Mouse (Mus musculus): ENCODE data around the gene Rab11fip5. TPM values are rescaled to one million over a fixed set of nuclear protein-coding genes. Genes with fewer than 3 reads are reported as not detected.

Gene Rab11fip5
- total RNA-seq, 2 experiments from 2014 or later: 53.9 to 54.0 TPM

DNA sequence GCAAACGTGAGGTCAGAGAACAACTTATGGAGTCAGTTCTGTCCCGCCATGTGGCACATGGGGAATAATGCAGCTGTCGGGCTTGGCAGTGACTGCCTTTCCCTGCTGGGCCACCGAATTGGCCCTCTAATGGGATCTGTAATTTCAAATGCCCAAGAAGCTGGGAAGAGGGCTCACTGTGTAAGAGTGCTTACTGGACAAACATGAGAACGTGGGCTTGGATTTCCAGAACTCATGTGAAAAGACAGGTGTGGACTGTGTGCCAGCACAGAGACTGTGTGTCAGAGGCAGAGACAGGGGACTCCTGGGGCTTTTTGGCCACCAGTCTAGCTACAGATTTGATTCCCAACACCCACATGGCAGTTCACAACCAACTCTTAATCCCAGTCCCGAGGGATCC, 19.7 kb downstream of the Rab11fip5 start:
- intact Hi-C loops (cut with DNase I): no loop called here
- DNase-seq: no peak

DNA sequence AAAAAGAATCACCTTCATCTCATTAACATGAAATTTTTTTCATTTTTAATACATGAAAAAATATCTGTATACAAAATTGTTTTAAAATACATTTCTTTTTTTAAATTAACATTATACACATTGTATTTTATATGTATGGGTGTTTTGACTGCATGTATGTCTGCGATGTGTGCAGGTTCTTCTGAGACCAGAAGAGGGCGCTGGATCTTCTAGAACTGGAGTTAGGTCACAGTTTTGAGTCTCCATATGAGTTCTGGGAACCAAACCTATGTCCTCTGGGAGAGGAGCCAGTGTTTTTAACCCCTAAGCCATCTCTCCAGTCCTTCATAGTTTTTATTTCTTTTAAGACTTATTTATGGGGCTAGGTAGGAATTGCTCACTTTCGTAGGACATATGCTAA, 20.7 kb downstream of the Rab11fip5 start:
- no peak for DNase-seq
- intact Hi-C loops (cut with DNase I): no loop called here

DNA sequence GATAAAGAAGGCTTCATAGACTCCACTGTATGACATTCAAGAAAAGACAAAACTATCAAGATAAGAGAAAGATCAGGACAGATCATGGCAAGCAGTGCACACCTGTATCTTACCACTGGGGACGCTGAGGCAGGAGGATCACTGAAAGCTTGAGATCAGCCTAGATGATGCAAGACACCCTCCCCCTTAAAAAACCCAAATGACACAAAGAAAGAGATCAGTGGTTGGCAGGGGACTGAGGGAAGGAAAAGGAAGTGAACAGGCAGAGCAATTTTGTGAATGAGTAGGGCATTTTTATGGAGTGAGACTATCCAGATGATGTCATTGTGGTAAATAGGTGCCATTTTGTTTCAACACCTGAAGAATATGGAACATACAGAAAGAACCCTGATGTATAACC, 24.3 kb downstream of the Rab11fip5 start:
- intact Hi-C loops (cut with DNase I): no loop called here
- no peak for DNase-seq

GRCm38 (mm10) chr6:85349246-85349645, 25.2 kb downstream of the Rab11fip5 start:
- DNase-seq: no peak
- intact Hi-C loops (cut with DNase I): no loop called here

- intact Hi-C loops (cut with DNase I): no loop called here
- DNase-seq: no peak
Measured at GRCm38 (mm10) chr6:85348133-85348532, 26.3 kb downstream of the Rab11fip5 start.

DNA sequence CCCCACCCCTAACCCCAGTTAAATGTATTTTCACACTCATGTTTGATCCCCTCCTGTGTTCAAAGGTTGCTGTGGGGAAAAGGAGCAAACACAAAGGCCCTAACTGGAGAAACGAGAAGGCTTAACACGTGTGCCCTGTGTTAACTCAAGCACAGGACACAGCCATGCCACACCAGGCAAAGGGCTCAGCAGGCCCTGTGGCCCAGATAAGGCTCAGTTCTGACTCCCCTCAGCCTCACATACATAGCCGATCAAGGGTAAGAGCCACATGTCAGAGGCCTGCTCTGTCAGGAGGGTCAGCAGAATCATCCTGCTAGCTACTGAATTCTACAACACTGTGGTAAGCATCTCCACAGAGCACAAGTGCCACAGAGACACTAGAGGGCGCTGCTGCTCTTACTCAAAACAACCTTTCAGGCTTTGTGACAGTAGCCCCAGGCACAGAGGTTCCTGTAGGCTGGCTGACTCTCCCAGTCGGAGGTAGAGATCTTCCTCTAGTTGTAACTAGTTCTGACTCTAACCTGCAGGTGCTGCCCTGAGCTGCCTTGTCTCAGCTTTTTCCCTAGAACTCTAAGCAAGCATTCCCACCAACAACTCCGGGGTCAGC, 28.3 kb downstream of the Rab11fip5 start:
- intact Hi-C loops (cut with DNase I): loop anchor here (1.0 kb wide), 1 partner anchor 35 kb away; no protein-coding TSS in a partner anchor
- peak; percentile 87 to 92 for DNase-seq

GRCm38 (mm10) chr6:85344929-85345328, 29.5 kb downstream of the Rab11fip5 start:
- DNase-seq: no peak
- intact Hi-C loops (cut with DNase I): no loop called here

GRCm38 (mm10) chr6:85343027-85343426, 31.4 kb downstream of the Rab11fip5 start:
- intact Hi-C loops (cut with DNase I): no loop called here
- DNase-seq: no peak

GRCm38 (mm10) chr6:85341814-85342501, 32.5 kb downstream of the Rab11fip5 start:
- intact Hi-C loops (cut with DNase I): no loop called here
- DNase-seq: no peak

- DNase-seq: no peak
- intact Hi-C loops (cut with DNase I): no loop called here
Measured at GRCm38 (mm10) chr6:85340184-85340583, 34.2 kb downstream of the Rab11fip5 start.

- DNase-seq: peak; percentile 49 to 62
- intact Hi-C loops (cut with DNase I): no loop called here
Measured at GRCm38 (mm10) chr6:85339273-85339901, 35.0 kb downstream of the Rab11fip5 start.

GRCm38 (mm10) chr6:85336944-85337343, 37.5 kb downstream of the Rab11fip5 start:
- intact Hi-C loops (cut with DNase I): no loop called here

DNA sequence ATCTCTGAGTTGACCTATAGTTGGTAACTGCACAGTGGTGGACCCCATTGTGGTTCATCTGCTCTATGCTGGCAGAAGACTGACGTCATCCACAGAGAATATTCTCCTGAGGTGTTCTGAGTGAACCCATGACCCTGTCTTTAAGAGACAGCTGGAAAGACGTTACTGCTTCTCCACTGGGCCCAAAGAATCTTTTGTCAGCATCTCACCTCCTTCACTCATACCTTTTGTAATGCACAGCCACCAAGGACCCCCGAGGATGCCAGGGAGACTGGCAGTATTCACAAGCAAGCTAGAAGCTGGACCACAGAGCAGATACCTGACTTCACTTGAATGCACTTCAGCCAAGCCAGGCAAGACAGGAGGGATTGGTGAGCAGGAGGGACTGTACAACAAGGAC, 39.1 kb downstream of the Rab11fip5 start:
- intact Hi-C loops (cut with DNase I): no loop called here
- no peak for DNase-seq

More at GRCm38 (mm10) chr6:85336944-85337343, 37.5 kb downstream of the Rab11fip5 start:
- no peak for DNase-seq

DNA sequence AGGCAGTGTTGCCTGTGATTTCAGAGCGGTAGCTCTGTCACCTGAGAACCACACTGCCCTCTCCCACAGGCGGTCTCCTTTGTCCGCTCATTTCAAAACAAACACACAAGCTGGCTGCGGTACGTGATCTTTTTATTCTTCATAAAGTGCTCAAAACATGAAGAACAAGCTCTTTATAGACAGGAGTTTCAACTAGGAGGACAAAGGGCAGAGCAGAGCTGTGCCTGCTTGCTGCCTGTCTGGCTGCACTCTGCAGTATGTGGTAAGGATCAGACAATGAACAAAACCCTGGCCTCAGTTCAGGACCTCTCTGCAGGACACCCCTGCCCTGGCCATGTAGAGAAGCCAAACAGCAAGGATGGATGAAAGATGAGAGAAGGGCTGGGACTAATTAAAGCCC, 39.6 kb downstream of the Rab11fip5 start:
- DNase-seq: no peak
- intact Hi-C loops (cut with DNase I): loop anchor here (5.0 kb wide), 2 partner anchors 73 to 173 kb away; no protein-coding TSS in a partner anchor

DNA sequence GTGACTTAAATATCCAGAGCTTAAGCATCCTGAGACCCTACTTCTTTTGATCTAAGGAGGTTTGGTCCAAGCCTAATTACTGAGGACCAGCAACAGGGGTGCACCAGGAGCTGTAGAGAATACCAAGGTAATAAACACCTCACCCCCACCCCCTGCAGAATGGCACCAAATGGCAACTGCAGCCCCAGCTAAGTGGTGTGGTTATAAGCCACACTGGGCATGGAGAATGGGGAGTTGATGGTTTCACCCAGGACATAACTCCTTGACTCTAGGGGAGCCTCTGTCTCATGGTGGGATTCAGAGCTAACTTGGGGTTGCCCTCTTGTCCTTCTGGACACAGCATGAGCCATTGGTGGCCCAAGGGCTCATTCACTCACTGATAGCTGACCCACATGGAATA, 40.2 kb downstream of the Rab11fip5 start:
- DNase-seq: no peak
- intact Hi-C loops (cut with DNase I): loop anchor here (5.0 kb wide), 2 partner anchors 72 to 172 kb away; no protein-coding TSS in a partner anchor

DNA sequence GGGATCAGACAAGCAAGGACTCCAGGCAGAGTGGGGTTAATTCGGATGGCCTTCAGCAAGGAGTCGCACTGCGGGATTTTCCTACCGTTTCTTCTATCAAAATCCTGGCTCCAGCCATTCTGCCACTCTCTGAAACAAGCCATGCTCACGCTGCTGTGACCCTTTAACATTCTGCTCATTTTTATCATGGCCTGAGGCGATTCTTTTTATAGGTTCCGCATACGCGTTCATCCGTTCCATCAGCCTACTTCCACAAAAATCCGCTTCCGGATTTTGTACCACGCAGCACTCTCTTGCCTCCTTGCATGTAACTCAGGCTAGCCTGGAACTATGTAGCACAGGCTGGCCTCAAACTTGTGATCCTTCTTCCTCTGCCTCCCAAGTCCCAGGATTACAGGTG, 40.7 kb downstream of the Rab11fip5 start:
- intact Hi-C loops (cut with DNase I): loop anchor here (5.0 kb wide), 2 partner anchors 71 to 171 kb away; no protein-coding TSS in a partner anchor
- no peak for DNase-seq

DNA sequence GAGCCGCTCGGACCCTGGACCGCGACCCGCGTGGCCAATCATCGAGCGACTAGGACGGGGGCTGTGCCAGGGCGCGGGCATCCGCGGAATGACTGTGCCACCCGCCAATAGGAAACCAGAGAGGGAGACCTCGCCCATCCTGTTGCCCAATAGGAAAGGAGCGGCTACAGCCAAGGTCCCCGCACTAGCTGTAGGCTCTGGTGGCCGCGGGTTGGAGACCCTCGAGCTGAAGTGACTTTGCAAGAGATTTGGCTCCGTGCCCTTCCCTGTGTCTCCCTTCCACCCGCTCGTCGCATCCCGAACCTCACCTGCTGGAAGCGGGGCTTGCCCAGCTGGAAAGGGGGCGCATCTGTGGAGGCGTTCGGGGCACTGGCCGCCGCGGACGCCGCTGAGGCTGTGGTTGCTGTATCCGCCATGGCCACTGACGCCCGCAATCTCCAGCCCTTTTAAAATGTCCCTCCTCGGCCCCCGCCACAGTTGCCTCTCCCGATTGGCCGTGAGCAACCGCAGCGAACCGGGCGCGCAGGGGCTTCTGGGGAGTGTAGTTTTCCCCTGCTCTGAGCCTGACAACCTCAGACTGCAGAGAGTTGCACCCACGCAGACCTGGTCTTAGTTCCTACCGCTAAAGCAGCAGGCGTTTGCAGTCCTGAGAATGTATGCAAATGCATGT, 41.3 kb downstream of the Rab11fip5 start, which contains the start of gene Sfxn5:
Gene Sfxn5, minus strand, starts transcription at position 423 of the 670 bp plus-strand sequence.
- peak; percentile 95 to 97 for DNase-seq
- intact Hi-C loops (cut with DNase I): loop anchor here (5.0 kb wide), 2 partner anchors 71 to 171 kb away; no protein-coding TSS in a partner anchor

- intact Hi-C loops (cut with DNase I): loop anchor here (5.0 kb wide), 2 partner anchors 70 to 170 kb away; no protein-coding TSS in a partner anchor
- DNase-seq: no peak
Measured at GRCm38 (mm10) chr6:85332351-85332999, 42.0 kb downstream of the Rab11fip5 start.

DNA sequence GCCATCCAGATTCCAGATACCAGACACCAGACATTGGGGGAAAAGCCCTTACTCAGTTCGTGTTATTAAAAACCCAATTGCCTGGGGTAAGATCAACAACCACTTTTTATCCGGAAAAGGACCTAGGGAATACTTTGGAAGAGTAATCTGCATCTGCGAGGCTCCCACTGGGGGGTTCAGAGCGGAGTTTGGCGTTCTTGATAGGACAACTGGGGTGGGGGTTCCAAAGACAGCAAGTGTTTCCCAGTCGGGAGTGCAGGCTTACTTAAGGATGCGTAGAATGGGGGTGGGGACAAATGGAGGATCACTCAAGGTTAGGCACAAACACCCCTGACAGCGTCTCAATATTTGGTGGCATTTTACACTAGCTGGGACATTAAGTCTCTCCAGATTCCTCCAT, 42.7 kb downstream of the Rab11fip5 start:
- intact Hi-C loops (cut with DNase I): loop anchor here (5.0 kb wide), 2 partner anchors 69 to 169 kb away; no protein-coding TSS in a partner anchor
- no peak for DNase-seq

DNA sequence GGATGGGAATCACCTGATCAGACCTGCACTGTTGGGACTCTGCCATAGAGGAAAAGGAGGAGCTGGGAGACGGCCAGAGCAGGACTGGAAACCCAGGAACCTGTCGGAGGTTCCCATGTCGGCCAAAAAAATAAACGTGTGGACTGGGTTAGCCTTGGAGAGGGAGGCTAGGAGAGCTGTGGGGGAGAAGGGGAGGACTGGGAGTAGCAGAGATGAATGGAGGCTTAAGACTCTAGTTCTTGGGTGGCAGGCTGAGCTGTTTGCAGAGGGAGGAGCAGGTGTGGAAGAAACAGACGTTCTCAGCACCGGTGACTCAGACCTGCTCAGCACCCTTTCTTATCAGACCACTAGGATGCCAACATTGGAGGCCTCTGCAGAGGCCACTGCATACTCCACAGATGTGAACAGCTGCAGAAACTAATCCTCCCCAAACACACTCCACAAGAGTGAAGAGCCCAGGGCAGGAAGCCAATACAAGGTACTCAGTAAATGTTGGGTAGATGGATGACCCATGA, 43.2 kb downstream of the Rab11fip5 start:
- no peak for DNase-seq
- intact Hi-C loops (cut with DNase I): loop anchor here (5.0 kb wide), 2 partner anchors 69 to 169 kb away; no protein-coding TSS in a partner anchor

Data from heart, postnatal 14 days (tissue).